Comparison of ENCODE assay signal across 19 mouse cellular contexts in genomic region chr7:127096456-127096855, GRCm38 (mm10). TPM values are rescaled to one million over a fixed set of nuclear protein-coding genes. Genes with fewer than 3 reads are reported as not detected.
"Had no signal": no experiment of that assay in that cellular context is flagged by ENCODE, and none has a peak within 500 bp of the region (broad histone marks: within the 10 kb centered on the region; RNA-seq: fewer than 3 reads in every experiment).

No protein-coding gene starts in this region.

- H3K4me2 ChIP-seq: lung, embryonic 14.5 days; midbrain, embryonic 12.5 days; neural tube, embryonic 13.5 days; neural tube, embryonic 15.5 days; stomach, embryonic 15.5 days had no signal

- H3K9ac ChIP-seq: lung, embryonic 14.5 days; midbrain, embryonic 12.5 days; neural tube, embryonic 13.5 days; neural tube, embryonic 15.5 days; stomach, embryonic 15.5 days had no signal

- H3K27ac ChIP-seq: midbrain, embryonic 10.5 days; midbrain, embryonic 12.5 days; neural tube, embryonic 13.5 days; neural tube, embryonic 15.5 days; stomach, embryonic 15.5 days; stomach, postnatal 0 days had no signal

- H3K4me1 ChIP-seq: midbrain, embryonic 12.5 days; neural tube, embryonic 13.5 days; neural tube, embryonic 15.5 days; stomach, embryonic 15.5 days had no signal

- H3K27me3 ChIP-seq: midbrain, embryonic 12.5 days; neural tube, embryonic 13.5 days; neural tube, embryonic 15.5 days; stomach, embryonic 15.5 days had no signal

- DNase-seq: lung, adult 18-20 months; lung, embryonic 14.5 days; lung, postnatal 10 days; lung, postnatal 4 days; midbrain, embryonic 14.5 days; right cerebral cortex, postnatal 14 days; thymus, adult 2 months; thymus, postnatal 25 days; thymus, postnatal 4 days had no signal

- H3K9me3 ChIP-seq: midbrain, embryonic 10.5 days; midbrain, embryonic 12.5 days; neural tube, embryonic 13.5 days; neural tube, embryonic 15.5 days; stomach, embryonic 15.5 days had no signal

- H3K36me3 ChIP-seq: midbrain, embryonic 10.5 days; midbrain, embryonic 12.5 days; neural tube, embryonic 13.5 days; neural tube, embryonic 15.5 days; stomach, embryonic 15.5 days had no signal

- H3K4me3 ChIP-seq: midbrain, embryonic 10.5 days; midbrain, embryonic 12.5 days; neural tube, embryonic 13.5 days; neural tube, embryonic 15.5 days; stomach, embryonic 15.5 days had no signal

RNA-seq across cellular contexts. Expression of gene Zg16, which starts 9.3 kb away (rescaled TPM):
- total RNA-seq: monocyte, adult 5-6 weeks had no signal
- polyA plus RNA-seq: lung, embryonic 14.5 days; lung, embryonic 16.5 days; midbrain, embryonic 10.5 days; midbrain, embryonic 12.5 days; midbrain, embryonic 14.5 days; midbrain, postnatal 0 days; neural tube, embryonic 11.5 days; neural tube, embryonic 13.5 days; neural tube, embryonic 15.5 days had no signal

RNA-seq across cellular contexts. Expression of gene Spn, which starts 41.2 kb away (rescaled TPM):
- polyA plus RNA-seq: lung, embryonic 14.5 days; midbrain, embryonic 14.5 days; midbrain, postnatal 0 days had no signal
